Mouse (Mus musculus) MEL (cell line): ENCODE results near the gene Upk2. TPM values are rescaled to one million over a fixed set of nuclear protein-coding genes. Genes with fewer than 3 reads are reported as not detected.

Experiments used
- DNase-seq: peaks from one replicate; pipeline ENCODE4 v3.0.0; 2011; ENCODE audit warnings: low read depth, low spot score
- H3K27ac ChIP-seq: 2 replicates; pipeline ENCODE4 v1.5.1; 2012; ENCODE audit warnings: low read depth, mild to moderate bottlenecking, control low read depth, low read length, moderate library complexity; ENCODE audit not compliant: control insufficient read depth
- H3K27me3 ChIP-seq, 2 experiments: fragments of 150-350 bp in 1 of 2; sonication (generic) in 1 of 2; 2 replicates each; pipeline ENCODE4 v1.6.1; 2012; ENCODE audit warnings: low read length in 2 of 2, mild to moderate bottlenecking in 2 of 2, improper control_type of control experiment in 1 of 2, moderate library complexity in 1 of 2; ENCODE audit not compliant: insufficient read depth in 2 of 2, control insufficient read depth in 1 of 2
- H3K36me3 ChIP-seq, 2 experiments: 2 replicates each; pipeline ENCODE4 v1.6.1; 2012 to 2014; ENCODE audit warnings: low read length in 2 of 2, improper control_type of control experiment in 1 of 2, inconsistent platforms in 1 of 2, mild to moderate bottlenecking in 1 of 2; ENCODE audit not compliant: insufficient read depth in 2 of 2, control insufficient read depth in 1 of 2
- H3K4me1 ChIP-seq, 2 experiments: fragments of 150-350 bp in 1 of 2; sonication (generic) in 1 of 2; 2 replicates each; pipeline ENCODE4 v1.6.1; 2012; ENCODE audit warnings: low read length in 2 of 2, improper control_type of control experiment in 1 of 2, mild to moderate bottlenecking in 1 of 2; ENCODE audit not compliant: insufficient read depth in 2 of 2, control insufficient read depth in 1 of 2
- H3K4me3 ChIP-seq, 2 experiments: fragments of 150-350 bp in 1 of 2; sonication (generic) in 1 of 2; 2 replicates each; pipeline ENCODE4 v1.5.1; 2012; ENCODE audit warnings: low read depth in 2 of 2, low read length in 2 of 2, mild to moderate bottlenecking in 2 of 2, moderate library complexity in 2 of 2, control low read depth in 1 of 2, improper control_type of control experiment in 1 of 2; ENCODE audit not compliant: control insufficient read depth in 1 of 2, insufficient read depth in 1 of 2
- H3K79me2 ChIP-seq: 2 replicates; pipeline ENCODE4 v1.6.1; 2012; ENCODE audit warnings: mild to moderate bottlenecking, low read length, moderate library complexity; ENCODE audit not compliant: control insufficient read depth, poor library complexity, insufficient read depth
- H3K9ac ChIP-seq: 2 replicates; pipeline ENCODE4 v1.6.1; 2012; ENCODE audit warnings: low read depth, mild to moderate bottlenecking, control low read depth, low read length, moderate library complexity; ENCODE audit not compliant: control insufficient read depth, poor library complexity, severe bottlenecking
- H3K9me3 ChIP-seq: fragments of 150-350 bp; sonication (generic); replicated peaks from 2 replicates; pipeline ENCODE4 v1.6.1; 2012; ENCODE audit warnings: mild to moderate bottlenecking, low read length, improper control_type of control experiment, moderate library complexity; ENCODE audit not compliant: insufficient read depth
- BHLHE40 ChIP-seq: IDR thresholded peaks from 2 replicates; pipeline ENCODE4 v1.6.1; 2012; ENCODE audit warnings: low read depth, mild to moderate bottlenecking, inconsistent platforms, low read length, improper control_type of control experiment, borderline replicate concordance
- CHD2 ChIP-seq: IDR thresholded peaks from 2 replicates; pipeline ENCODE4 v1.6.1; 2011; ENCODE audit warnings: low read length, improper control_type of control experiment
- ETS1 ChIP-seq: IDR thresholded peaks from 2 replicates; pipeline ENCODE4 v1.6.1; 2012; ENCODE audit warnings: low read depth, mild to moderate bottlenecking, inconsistent platforms, low read length, improper control_type of control experiment, moderate library complexity
- HCFC1 ChIP-seq: IDR thresholded peaks from 2 replicates; pipeline ENCODE4 v1.6.1; 2012; ENCODE audit warnings: low read depth, mild to moderate bottlenecking, inconsistent platforms, low read length, improper control_type of control experiment, moderate library complexity
- MAX ChIP-seq: IDR thresholded peaks from 2 replicates; pipeline ENCODE4 v1.6.1; 2011; ENCODE audit warnings: low read length, improper control_type of control experiment
- MAZ ChIP-seq: IDR thresholded peaks from 2 replicates; pipeline ENCODE4 v1.6.1; 2012; ENCODE audit warnings: low read depth, mild to moderate bottlenecking, inconsistent platforms, low read length, improper control_type of control experiment
- MEF2A ChIP-seq: IDR thresholded peaks from 2 replicates; pipeline ENCODE4 v1.6.1; 2014; ENCODE audit warnings: low read depth, mild to moderate bottlenecking, inconsistent platforms, low read length, improper control_type of control experiment; ENCODE audit not compliant: poor library complexity, insufficient replicate concordance, severe bottlenecking; ENCODE audit errors: extremely low read depth
- MXI1 ChIP-seq: IDR thresholded peaks from 2 replicates; pipeline ENCODE4 v1.6.1; 2011; ENCODE audit warnings: mild to moderate bottlenecking, low read depth, low read length, improper control_type of control experiment
- MYB ChIP-seq: IDR thresholded peaks from 2 replicates; pipeline ENCODE4 v1.6.1; 2011; ENCODE audit warnings: mild to moderate bottlenecking, low read depth, low read length, improper control_type of control experiment
- MYC ChIP-seq: IDR thresholded peaks from 2 replicates; pipeline ENCODE4 v1.6.1; 2011; ENCODE audit warnings: low read depth, mild to moderate bottlenecking, low read length, improper control_type of control experiment, moderate library complexity
- NELFE ChIP-seq: IDR thresholded peaks from 2 replicates; pipeline ENCODE4 v1.6.1; 2011; ENCODE audit warnings: low read depth, low read length, improper control_type of control experiment
- POLR2A ChIP-seq, 2 experiments: IDR thresholded peaks; 2 replicates each; pipeline ENCODE4 v1.6.1; 2011 to 2012; ENCODE audit warnings: low read length in 2 of 2, mild to moderate bottlenecking in 2 of 2, control low read depth in 1 of 2, improper control_type of control experiment in 1 of 2, low read depth in 1 of 2, moderate library complexity in 1 of 2; ENCODE audit not compliant: control insufficient read depth in 1 of 2, insufficient read depth in 1 of 2, poor library complexity in 1 of 2
- POLR2AphosphoS2 ChIP-seq: IDR thresholded peaks from 2 replicates; pipeline ENCODE4 v1.6.1; 2011; ENCODE audit warnings: low read length, improper control_type of control experiment
- SIN3A ChIP-seq: IDR thresholded peaks from 2 replicates; pipeline ENCODE4 v1.6.1; 2012; ENCODE audit warnings: low read length, improper control_type of control experiment, inconsistent platforms
- TAL1 ChIP-seq: IDR thresholded peaks from 2 replicates; pipeline ENCODE4 v1.6.1; 2012; ENCODE audit warnings: mild to moderate bottlenecking, inconsistent platforms, low read length, moderate library complexity, mixed read lengths
- TCF12 ChIP-seq: IDR thresholded peaks from 2 replicates; pipeline ENCODE4 v1.6.1; 2014; ENCODE audit warnings: low read depth, mild to moderate bottlenecking, inconsistent platforms, low read length, improper control_type of control experiment, moderate library complexity
- USF1 ChIP-seq: IDR thresholded peaks from 2 replicates; pipeline ENCODE4 v1.6.1; 2014; ENCODE audit warnings: low read depth, mild to moderate bottlenecking, inconsistent platforms, low read length, improper control_type of control experiment, moderate library complexity
- ZKSCAN1 ChIP-seq: IDR thresholded peaks from 2 replicates; pipeline ENCODE4 v1.6.1; 2012; ENCODE audit warnings: low read depth, mild to moderate bottlenecking, inconsistent platforms, low read length, improper control_type of control experiment, moderate library complexity
- ZMIZ1 ChIP-seq: IDR thresholded peaks from 2 replicates; pipeline ENCODE4 v1.6.1; 2012; ENCODE audit warnings: low read depth, mild to moderate bottlenecking, inconsistent platforms, low read length, improper control_type of control experiment, moderate library complexity
- ZNF384 ChIP-seq: IDR thresholded peaks from 2 replicates; pipeline ENCODE4 v1.6.1; 2012; ENCODE audit warnings: low read depth, mild to moderate bottlenecking, inconsistent platforms, low read length, improper control_type of control experiment
- polyA plus RNA-seq, 2 experiments: library from polyadenylated mRNA; stranded (reverse) in 1 of 2; unstranded in 1 of 2; fragments of >175 nt in 1 of 2; fragments of >200 nt in 1 of 2; gene quantifications; 2 replicates each; pipeline versions ENCODE4 v1.2.1 to v1.2.4; 2012; ENCODE audit warnings: low replicate concordance in 2 of 2, low read depth in 1 of 2; ENCODE audit not compliant: insufficient read length in 2 of 2, insufficient read depth in 1 of 2, missing spikeins in 1 of 2
- total RNA-seq: library from RNA; depleted of rRNA; stranded (reverse); fragments of 300-350 nt; gene quantifications from 2 replicates; pipeline ENCODE4 v1.2.3, GENCODE M21; 2012

The Upk2 gene
- total and polyA plus RNA-seq, 3 experiments, result not detected

DNA sequence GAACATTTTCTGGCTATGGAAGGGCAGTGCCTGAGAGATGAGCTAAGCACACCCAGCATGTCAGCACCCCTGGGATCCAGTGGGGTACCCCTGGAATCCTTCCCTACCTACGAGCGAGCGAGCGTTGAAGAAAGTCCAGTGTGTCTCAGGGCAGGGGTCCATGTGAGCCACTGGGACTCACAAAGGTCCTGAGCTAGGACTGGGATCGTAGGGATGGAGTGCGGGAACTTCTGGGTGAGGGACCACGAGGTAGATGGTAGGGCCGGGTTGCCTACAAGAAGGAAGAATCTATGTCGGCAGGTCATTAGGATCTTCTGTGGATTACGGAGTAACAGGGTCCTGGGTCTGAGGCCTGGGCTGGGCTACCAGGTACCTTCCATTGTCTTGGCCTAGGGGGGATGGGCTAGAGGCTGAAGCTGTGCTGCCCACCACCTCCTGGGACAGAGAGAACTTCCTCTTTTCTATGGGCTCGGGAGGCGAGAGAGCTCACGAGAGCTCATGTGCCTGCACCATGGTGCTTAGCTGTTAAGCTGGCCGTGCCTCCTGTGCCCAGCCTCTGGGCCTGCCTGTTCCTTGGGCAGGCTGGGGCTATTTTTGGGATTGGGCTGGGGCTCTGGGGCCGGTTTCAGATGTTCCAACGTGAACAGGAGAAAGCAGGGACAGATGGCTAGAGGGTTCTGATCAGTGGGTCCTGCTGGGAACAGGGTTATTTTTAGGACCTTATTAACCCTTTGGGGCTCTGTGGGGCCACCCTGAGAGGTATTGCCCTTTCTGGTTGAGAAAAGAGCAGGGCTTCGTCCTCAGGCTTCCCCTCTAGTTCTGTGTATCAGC, 38.1 kb upstream of the Upk2 start:
- H3K9ac ChIP-seq, result peak overlapping the region; percentile 55
- H3K36me3 ChIP-seq, result peaks cover 0 to 11% of the 10 kb centered on the region in 2 experiments; a peak in 2 of 4 replicates
- H3K9me3 ChIP-seq, result no peaks in the 10 kb centered on the region
- TF ChIP-seq MXI1 (no peak), MAX (peak; percentile 22; the same call in 1 of the 2 replicates), BHLHE40 (peak; percentile 82)
- H3K4me3 ChIP-seq, result no peak overlapping the region
- H3K79me2 ChIP-seq, result no peaks in the 10 kb centered on the region
- peaks cover 0 to 18% of the 10 kb centered on the region in 2 experiments; a peak in 2 of 4 replicates for H3K4me1 ChIP-seq
- no peak overlapping the region for H3K27ac ChIP-seq
- no peaks in the 10 kb centered on the region for H3K27me3 ChIP-seq
- peak; percentile 72 for DNase-seq

DNA sequence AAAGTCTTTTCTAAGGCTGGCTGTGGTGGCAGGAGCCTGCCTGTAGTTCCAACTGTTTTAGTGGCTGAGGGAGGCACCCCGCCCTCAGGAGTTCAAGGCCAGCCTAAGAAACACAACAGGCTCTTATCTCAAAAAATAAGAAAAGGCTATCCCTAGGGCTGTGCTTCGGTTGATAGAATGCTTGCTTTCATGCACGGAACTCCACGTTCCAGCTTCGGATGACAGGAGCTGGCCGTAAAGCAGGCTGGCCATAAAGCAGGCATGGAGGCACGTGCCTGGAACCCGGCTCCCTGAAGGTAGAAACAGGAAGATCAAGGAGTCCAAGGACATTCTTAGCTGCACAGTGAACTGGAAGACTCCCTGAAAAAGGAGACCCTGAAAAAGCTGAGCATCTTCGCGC, 36.6 kb upstream of the Upk2 start:
- Histone ChIP-seq H3K4me3 (no peak overlapping the region), H3K27ac (no peak overlapping the region), H3K9me3 (no peaks in the 10 kb centered on the region), H3K27me3 (no peaks in the 10 kb centered on the region), H3K9ac (no peak overlapping the region), H3K36me3 (peaks cover 0 to 11% of the 10 kb centered on the region in 2 experiments; a peak in 2 of 4 replicates), H3K4me1 (peaks cover 0 to 18% of the 10 kb centered on the region in 2 experiments; a peak in 2 of 4 replicates), H3K79me2 (no peaks in the 10 kb centered on the region)
- TF ChIP-seq POLR2AphosphoS2 (no peak), ZMIZ1 (no peak), MAZ (no peak), POLR2A (IDR thresholded peaks at IDR 0.05; ENCODE audit: control insufficient read depth in 1 of 2, insufficient read depth in 1 of 2, low read depth in 1 of 2, low read length in 2 of 2, poor library complexity in 1 of 2) (no peak), ETS1 (no peak), BHLHE40 (no peak), ZKSCAN1 (no peak), HCFC1 (no peak)
- no peak for DNase-seq

DNA sequence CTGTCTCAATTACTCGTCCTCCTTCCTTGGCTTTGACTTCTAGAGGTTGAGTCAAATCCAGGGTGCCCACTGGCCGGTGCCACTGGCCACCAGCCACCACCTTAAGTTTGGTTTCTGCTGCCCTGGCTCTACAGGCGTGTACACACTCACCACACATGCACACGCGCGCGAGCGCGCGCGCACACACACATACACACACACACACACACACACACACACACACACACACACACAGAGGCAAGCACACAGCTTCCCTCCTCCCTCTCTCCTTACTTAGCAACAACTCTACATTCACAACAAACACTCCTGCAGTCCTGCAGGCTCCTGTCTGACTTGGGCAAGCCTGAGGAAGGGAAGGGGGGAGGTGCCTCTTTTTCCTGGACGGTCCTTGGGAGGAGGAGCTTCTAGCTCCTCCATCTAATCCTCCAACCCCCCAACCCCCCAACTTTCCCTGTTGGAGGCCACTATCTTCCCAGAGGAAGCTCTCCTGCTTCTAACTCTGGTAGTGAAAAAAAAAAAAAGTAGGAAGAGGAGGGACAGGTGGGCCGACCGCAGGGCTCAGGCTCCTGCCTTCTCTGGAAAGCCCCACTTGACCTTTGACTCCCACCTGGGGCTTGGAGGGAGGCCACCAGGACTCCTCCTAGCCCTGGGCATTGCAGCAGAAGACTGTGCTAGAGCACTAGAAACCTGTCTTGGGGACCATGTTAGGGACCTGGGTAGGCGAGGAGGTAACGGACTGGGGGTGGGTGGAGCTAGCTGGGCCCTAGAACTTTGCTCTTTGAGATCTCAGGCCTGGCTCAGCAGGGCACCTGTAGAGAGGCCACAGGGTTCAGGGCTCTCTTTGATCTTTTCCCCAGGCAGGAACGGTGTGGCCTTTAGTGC, 35.6 kb upstream of the Upk2 start:
- TF ChIP-seq SIN3A, result no peak
- no peak for TF ChIP-seq ZMIZ1
- TF ChIP-seq MYB, result no peak
- no peak for TF ChIP-seq CHD2
- no peak for TF ChIP-seq ZKSCAN1
- no peak for TF ChIP-seq NELFE
- TF ChIP-seq USF1, result no peak
- no peak for TF ChIP-seq MYC
- TF ChIP-seq MEF2A, result no peak
- no peak for TF ChIP-seq ZNF384
- TF ChIP-seq TAL1, result no peak
- TF ChIP-seq MAZ, result no peak
- TF ChIP-seq TCF12, result no peak
- TF ChIP-seq, all 39 proteins: peak for 0
- Histone ChIP-seq H3K9me3 (no peaks in the 10 kb centered on the region), H3K9ac (no peak overlapping the region), H3K4me3 (no peak overlapping the region), H3K36me3 (peaks cover 0 to 11% of the 10 kb centered on the region in 2 experiments; a peak in 2 of 4 replicates), H3K79me2 (no peaks in the 10 kb centered on the region), H3K27me3 (no peaks in the 10 kb centered on the region), H3K4me1 (peaks cover 0 to 16% of the 10 kb centered on the region in 2 experiments; a peak in 2 of 4 replicates), H3K27ac (no peak overlapping the region)
- DNase-seq, result no peak
